Mouse (Mus musculus) CH12.LX (cell line): Measurements from ENCODE around the gene Mst1. TPM values are rescaled to one million over a fixed set of nuclear protein-coding genes. Genes with fewer than 3 reads are reported as not detected.

ENCODE experiments used
- DNase-seq: peaks from one replicate; pipeline ENCODE4 v3.0.0-alpha.2; 2013; ENCODE audit errors: extremely low read depth
- H3K27ac ChIP-seq: 2 replicates; pipeline ENCODE4 v1.5.1; 2012; ENCODE audit warnings: low read depth, mild to moderate bottlenecking, control low read depth, moderate library complexity; ENCODE audit not compliant: insufficient read depth
- H3K27me3 ChIP-seq: replicated peaks from 2 replicates; pipeline ENCODE3; 2012; ENCODE audit warnings: inconsistent platforms
- H3K36me3 ChIP-seq, 2 experiments: replicated peaks in 1 of 2; 2 replicates each; pipeline versions ENCODE3 to v1.6.1; 2012; ENCODE audit warnings: inconsistent platforms in 1 of 2, low read length in 1 of 2, mild to moderate bottlenecking in 1 of 2, mixed read lengths in 1 of 2, moderate library complexity in 1 of 2; ENCODE audit not compliant: control insufficient read depth in 1 of 2, insufficient read depth in 1 of 2
- H3K4me1 ChIP-seq, 2 experiments: 2 replicates each; pipeline ENCODE4 v1.6.1; 2012; ENCODE audit warnings: inconsistent platforms in 1 of 2, moderate library complexity in 1 of 2; ENCODE audit not compliant: insufficient read depth in 2 of 2, control insufficient read depth in 1 of 2
- H3K4me2 ChIP-seq: 2 replicates; pipeline ENCODE4 v1.6.1; 2012; ENCODE audit warnings: low read depth, mild to moderate bottlenecking, control low read depth; ENCODE audit not compliant: poor library complexity, insufficient read depth, severe bottlenecking
- H3K4me3 ChIP-seq, 3 experiments: fragments of 150-350 bp in 1 of 3; sonication (generic) in 1 of 3; replicated peaks in 1 of 3; 2 replicates each; pipeline versions ENCODE3 to v1.5.1; 2011 to 2012; ENCODE audit warnings: low read depth in 2 of 3, low read length in 2 of 3, mild to moderate bottlenecking in 2 of 3, moderate library complexity in 2 of 3, control low read depth in 1 of 3, improper control_type of control experiment in 1 of 3, inconsistent platforms in 1 of 3, mixed read lengths in 1 of 3; ENCODE audit not compliant: poor library complexity in 1 of 3
- H3K79me2 ChIP-seq: replicated peaks from 2 replicates; pipeline ENCODE4 v1.6.1; 2012; ENCODE audit warnings: mild to moderate bottlenecking, moderate library complexity; ENCODE audit not compliant: control insufficient read depth, poor library complexity, insufficient read depth, severe bottlenecking; ENCODE audit errors: extremely low read depth
- H3K9ac ChIP-seq: 2 replicates; pipeline ENCODE4 v1.6.1; 2012; ENCODE audit warnings: low read depth, mild to moderate bottlenecking, control low read depth, moderate library complexity; ENCODE audit not compliant: insufficient read depth
- H3K9me3 ChIP-seq: replicated peaks from 2 replicates; pipeline ENCODE3; 2012; ENCODE audit warnings: low read length, inconsistent platforms, mixed read lengths
- BHLHE40 ChIP-seq: IDR thresholded peaks from 2 replicates; pipeline ENCODE4 v1.6.1; 2011; ENCODE audit warnings: mild to moderate bottlenecking, low read depth, low read length, improper control_type of control experiment
- CHD1 ChIP-seq: IDR thresholded peaks from 2 replicates; pipeline ENCODE4 v1.6.1; 2012; ENCODE audit warnings: low read depth, low read length, improper control_type of control experiment, inconsistent platforms
- CTCF ChIP-seq, 2 experiments: IDR thresholded peaks in 1 of 2; conservative IDR thresholded peaks in 1 of 2; 2 replicates each; pipeline ENCODE4 v1.5.1; 2011 to 2012; ENCODE audit warnings: low read depth in 2 of 2, low read length in 2 of 2, improper control_type of control experiment in 1 of 2, inconsistent platforms in 1 of 2, mild to moderate bottlenecking in 1 of 2, moderate library complexity in 1 of 2
- ETS1 ChIP-seq: conservative IDR thresholded peaks from 2 replicates; pipeline ENCODE4 v1.6.1; 2012; ENCODE audit warnings: low read depth, mild to moderate bottlenecking, inconsistent platforms, low read length, improper control_type of control experiment, moderate library complexity
- HCFC1 ChIP-seq: IDR thresholded peaks from 2 replicates; pipeline ENCODE4 v1.6.1; 2012; ENCODE audit warnings: low read depth, mild to moderate bottlenecking, inconsistent platforms, low read length, improper control_type of control experiment
- JUND ChIP-seq: conservative IDR thresholded peaks from 2 replicates; pipeline ENCODE4 v1.6.1; 2011; ENCODE audit warnings: low read depth, low read length, improper control_type of control experiment
- MAX ChIP-seq: IDR thresholded peaks from 2 replicates; pipeline ENCODE4 v1.6.1; 2011; ENCODE audit warnings: low read length, improper control_type of control experiment
- MAZ ChIP-seq: IDR thresholded peaks from 2 replicates; pipeline ENCODE4 v1.6.1; 2012; ENCODE audit warnings: low read depth, mild to moderate bottlenecking, inconsistent platforms, low read length, improper control_type of control experiment, moderate library complexity
- MEF2A ChIP-seq: IDR thresholded peaks from 2 replicates; pipeline ENCODE4 v1.6.1; 2014; ENCODE audit warnings: low read depth, mild to moderate bottlenecking, inconsistent platforms, low read length, improper control_type of control experiment, borderline replicate concordance
- NELFE ChIP-seq: IDR thresholded peaks from 2 replicates; pipeline ENCODE4 v1.6.1; 2011; ENCODE audit warnings: low read depth, low read length, improper control_type of control experiment
- NRF1 ChIP-seq: IDR thresholded peaks from 2 replicates; pipeline ENCODE4 v1.6.1; 2014; ENCODE audit warnings: low read depth, mild to moderate bottlenecking, inconsistent platforms, low read length, improper control_type of control experiment, moderate library complexity
- PAX5 ChIP-seq: IDR thresholded peaks from 2 replicates; pipeline ENCODE4 v1.6.1; 2012; ENCODE audit warnings: low read length, inconsistent platforms, mixed read lengths
- RCOR1 ChIP-seq: conservative IDR thresholded peaks from 2 replicates; pipeline ENCODE4 v1.6.1; 2012; ENCODE audit warnings: low read depth, mild to moderate bottlenecking, inconsistent platforms, low read length, improper control_type of control experiment
- SIN3A ChIP-seq: IDR thresholded peaks from 2 replicates; pipeline ENCODE4 v1.6.1; 2012; ENCODE audit warnings: low read length, improper control_type of control experiment, inconsistent platforms
- SMC3 ChIP-seq: IDR thresholded peaks from 2 replicates; pipeline ENCODE4 v1.6.1; 2011; ENCODE audit warnings: low read depth, low read length, improper control_type of control experiment
- USF1 ChIP-seq: IDR thresholded peaks from 2 replicates; pipeline ENCODE4 v1.6.1; 2014; ENCODE audit warnings: low read depth, mild to moderate bottlenecking, inconsistent platforms, low read length, improper control_type of control experiment
- USF2 ChIP-seq: conservative IDR thresholded peaks from 2 replicates; pipeline ENCODE4 v1.6.1; 2011; ENCODE audit warnings: low read depth, low read length, improper control_type of control experiment
- ZKSCAN1 ChIP-seq: IDR thresholded peaks from 2 replicates; pipeline ENCODE4 v1.6.1; 2012; ENCODE audit warnings: low read depth, inconsistent platforms, low read length, improper control_type of control experiment, borderline replicate concordance
- ZNF384 ChIP-seq: IDR thresholded peaks from 2 replicates; pipeline ENCODE4 v1.6.1; 2012; ENCODE audit warnings: low read depth, low read length, improper control_type of control experiment, inconsistent platforms
- dilution Hi-C: fragments of 300-500 bp; cut with MboI; formaldehyde crosslinking; loops from 2 replicates; pipeline ENCODE4 v1.14.3; 2020; ENCODE audit warnings: low sequenced_read_pairs; ENCODE audit not compliant: extremely low pct_unique_long_range_greater_than_20kb, extremely low pct_ligation_motif_present
- in situ Hi-C: fragments of 300-500 bp; cut with MboI; formaldehyde crosslinking; loops from 3 replicates; pipeline ENCODE4 v1.14.3; 2019; ENCODE audit warnings: low sequenced_read_pairs, low pct_ligation_motif_present, low pct_unique_long_range_greater_than_20kb, mixed read lengths
- polyA plus RNA-seq: library from polyadenylated mRNA; unstranded; fragments of >175 nt; gene quantifications from 2 replicates; pipeline ENCODE4 v1.2.1, GENCODE M21; 2012; ENCODE audit warnings: low read depth; ENCODE audit not compliant: insufficient read length
- total RNA-seq, 2 experiments: library from RNA; depleted of rRNA; stranded (reverse); fragments of 300-350 nt in 1 of 2; fragments of >200 nt in 1 of 2; gene quantifications; 2 replicates each; pipeline ENCODE4 v1.2.3; 2012 to 2014

The Mst1 gene
- total and polyA plus RNA-seq, 3 experiments: 16.9 to 59.6 (median 21.4) TPM

GRCm38 (mm10) chr9:108132373-108132772 lies 52.1 kb downstream of the Mst1 start:
- H3K27me3 ChIP-seq: peaks cover 15% of the 10 kb centered on the region

GRCm38 (mm10) chr9:108133478-108133877 lies 53.2 kb downstream of the Mst1 start:
- dilution Hi-C loops: no loop called here
- H3K9ac ChIP-seq: no peak overlapping the region
- DNase-seq: no peak
- TF ChIP-seq NRF1 (no peak), JUND (no peak), MAX (no peak), SMC3 (no peak), ETS1 (no peak), RCOR1 (no peak), NELFE (no peak), MAZ (no peak), BHLHE40 (no peak), PAX5 (no peak), ZKSCAN1 (no peak), USF2 (no peak), MEF2A (no peak), SIN3A (no peak), USF1 (no peak), CHD1 (no peak)
- no peaks in the 10 kb centered on the region for H3K9me3 ChIP-seq
- no peak overlapping the region for H3K4me3 ChIP-seq
- no peaks in the 10 kb centered on the region for H3K79me2 ChIP-seq
- H3K27ac ChIP-seq: no peak overlapping the region
- H3K36me3 ChIP-seq: no peaks in the 10 kb centered on the region
- H3K4me1 ChIP-seq: peaks cover 2 to 6% of the 10 kb centered on the region in 2 experiments
- H3K4me2 ChIP-seq: no peak overlapping the region
- H3K27me3 ChIP-seq: peaks cover 24% of the 10 kb centered on the region
- in situ Hi-C loops: no loop called here

More at GRCm38 (mm10) chr9:108132373-108132772, 52.1 kb downstream of the Mst1 start:
- peak; percentile 57 for TF ChIP-seq ZNF384
- TF ChIP-seq JUND: no peak
- TF ChIP-seq HCFC1: no peak
- TF ChIP-seq CTCF (conservative IDR thresholded peaks at IDR 0.05 in 1 of 2, IDR thresholded peaks at IDR 0.05 in 1 of 2; ENCODE audit: low read depth in 2 of 2, low read length in 2 of 2): no peak
- Histone ChIP-seq H3K4me1 (peaks cover 7 to 17% of the 10 kb centered on the region in 2 experiments), H3K9ac (no peak overlapping the region), H3K4me2 (no peak overlapping the region), H3K79me2 (no peaks in the 10 kb centered on the region), H3K9me3 (no peaks in the 10 kb centered on the region), H3K4me3 (no peak overlapping the region), H3K36me3 (no peaks in the 10 kb centered on the region), H3K27ac (no peak overlapping the region)
- dilution Hi-C loops: no loop called here
- in situ Hi-C loops: no loop called here
- DNase-seq: no peak

Other genes starting within 250 kb of the Mst1 start
Only the 20 nearest of the 22 such genes appear.
- 39.1 and 42.3 TPM in 2 replicates for gene Rbm6, start 207.2 kb upstream of the Mst1 start, total RNA-seq (2012; rRNA removed)
- gene Rbm6, start 207.2 kb upstream of the Mst1 start, total RNA-seq (2014; rRNA removed): 43.3 and 48.9 TPM in 2 replicates
- gene Rbm6, start 207.2 kb upstream of the Mst1 start, polyA plus RNA-seq: 48.8 and 56.6 TPM in 2 replicates
- 13.6 and 14.1 TPM in 2 replicates for gene Mon1a, start 192.3 kb upstream of the Mst1 start, total RNA-seq (2012; rRNA removed)
- 14.5 and 19.5 TPM in 2 replicates for gene Mon1a, start 192.3 kb upstream of the Mst1 start, total RNA-seq (2014; rRNA removed)
- gene Mon1a, start 192.3 kb upstream of the Mst1 start, polyA plus RNA-seq: 11.7 and 15.3 TPM in 2 replicates
- not detected in 2 replicates for gene Mst1r, start 173.6 kb upstream of the Mst1 start, total RNA-seq (2012; rRNA removed)
- not detected in 2 replicates for gene Mst1r, start 173.6 kb upstream of the Mst1 start, total RNA-seq (2014; rRNA removed)
- gene Mst1r, start 173.6 kb upstream of the Mst1 start, polyA plus RNA-seq: not detected in 2 replicates
- not detected in 2 replicates for gene Actl11, start 152.0 kb upstream of the Mst1 start, total RNA-seq (2012; rRNA removed)
- gene Actl11, start 152.0 kb upstream of the Mst1 start, total RNA-seq (2014; rRNA removed): not detected in 2 replicates
- not detected in 2 replicates for gene Actl11, start 152.0 kb upstream of the Mst1 start, polyA plus RNA-seq
- gene Camkv, start 144.8 kb upstream of the Mst1 start, total RNA-seq (2012; rRNA removed): not detected in 2 replicates
- gene Camkv, start 144.8 kb upstream of the Mst1 start, total RNA-seq (2014; rRNA removed): not detected in 2 replicates
- not detected in 2 replicates for gene Camkv, start 144.8 kb upstream of the Mst1 start, polyA plus RNA-seq
- gene Traip, start 130.3 kb upstream of the Mst1 start, total RNA-seq (2012; rRNA removed): 21.6 and 27.0 TPM in 2 replicates
- gene Traip, start 130.3 kb upstream of the Mst1 start, total RNA-seq (2014; rRNA removed): 25.0 and 25.6 TPM in 2 replicates
- 33.0 and 51.4 TPM in 2 replicates for gene Traip, start 130.3 kb upstream of the Mst1 start, polyA plus RNA-seq
- gene Uba7, start 104.9 kb upstream of the Mst1 start, total RNA-seq (2012; rRNA removed): 21.3 and 21.7 TPM in 2 replicates
- gene Uba7, start 104.9 kb upstream of the Mst1 start, total RNA-seq (2014; rRNA removed): 25.2 and 26.0 TPM in 2 replicates
- gene Uba7, start 104.9 kb upstream of the Mst1 start, polyA plus RNA-seq: 25.5 and 27.8 TPM in 2 replicates
- not detected in 2 replicates for gene Gm20661, start 97.4 kb upstream of the Mst1 start, total RNA-seq (2012; rRNA removed)
- gene Gm20661, start 97.4 kb upstream of the Mst1 start, total RNA-seq (2014; rRNA removed): not detected in 2 replicates
- 0.29 and 0.41 TPM in 2 replicates for gene Gm20661, start 97.4 kb upstream of the Mst1 start, polyA plus RNA-seq
- 25.8 and 28.0 TPM in 2 replicates for gene Inka1, start 94.6 kb upstream of the Mst1 start, total RNA-seq (2012; rRNA removed)
- 18.9 and 25.2 TPM in 2 replicates for gene Inka1, start 94.6 kb upstream of the Mst1 start, total RNA-seq (2014; rRNA removed)
- gene Inka1, start 94.6 kb upstream of the Mst1 start, polyA plus RNA-seq: 23.5 and 30.2 TPM in 2 replicates
- gene Cdhr4, start 87.9 kb upstream of the Mst1 start, total RNA-seq (2012; rRNA removed): not detected in 2 replicates
- gene Cdhr4, start 87.9 kb upstream of the Mst1 start, total RNA-seq (2014; rRNA removed): 0.35 and 0.82 TPM in 2 replicates
- gene Cdhr4, start 87.9 kb upstream of the Mst1 start, polyA plus RNA-seq: 0.79 and 2.0 TPM in 2 replicates
- gene Gm20662, start 84.1 kb upstream of the Mst1 start, total RNA-seq (2012; rRNA removed): not detected in 2 replicates
- gene Gm20662, start 84.1 kb upstream of the Mst1 start, total RNA-seq (2014; rRNA removed): 1.2 TPM in 1 of 2 replicates, not detected in the other
- 0.31 TPM in 1 of 2 replicates, not detected in the other for gene Gm20662, start 84.1 kb upstream of the Mst1 start, polyA plus RNA-seq
- gene Ip6k1, start 77.9 kb upstream of the Mst1 start, total RNA-seq (2012; rRNA removed): 34.7 and 40.7 TPM in 2 replicates
- 23.3 and 27.1 TPM in 2 replicates for gene Ip6k1, start 77.9 kb upstream of the Mst1 start, total RNA-seq (2014; rRNA removed)
- gene Ip6k1, start 77.9 kb upstream of the Mst1 start, polyA plus RNA-seq: 25.6 and 26.0 TPM in 2 replicates
- 20.9 and 33.4 TPM in 2 replicates for gene Gmppb, start 31.2 kb upstream of the Mst1 start, total RNA-seq (2012; rRNA removed)
- gene Gmppb, start 31.2 kb upstream of the Mst1 start, total RNA-seq (2014; rRNA removed): 17.9 and 18.4 TPM in 2 replicates
- 19.2 and 21.8 TPM in 2 replicates for gene Gmppb, start 31.2 kb upstream of the Mst1 start, polyA plus RNA-seq
- 2.0 and 3.1 TPM in 2 replicates for gene Amigo3, start 27.3 kb upstream of the Mst1 start, total RNA-seq (2012; rRNA removed)
- 1.7 and 2.2 TPM in 2 replicates for gene Amigo3, start 27.3 kb upstream of the Mst1 start, total RNA-seq (2014; rRNA removed)
- 3.3 and 4.4 TPM in 2 replicates for gene Amigo3, start 27.3 kb upstream of the Mst1 start, polyA plus RNA-seq
- gene Rnf123, start 2.9 kb downstream of the Mst1 start, total RNA-seq (2012; rRNA removed): 28.8 and 32.3 TPM in 2 replicates
- 6.6 and 10.0 TPM in 2 replicates for gene Rnf123, start 2.9 kb downstream of the Mst1 start, total RNA-seq (2014; rRNA removed)
- 40.4 and 50.0 TPM in 2 replicates for gene Rnf123, start 2.9 kb downstream of the Mst1 start, polyA plus RNA-seq
- gene Apeh, start 14.2 kb downstream of the Mst1 start, total RNA-seq (2012; rRNA removed): 69.5 and 75.6 TPM in 2 replicates
- gene Apeh, start 14.2 kb downstream of the Mst1 start, total RNA-seq (2014; rRNA removed): 28.8 and 36.2 TPM in 2 replicates
- gene Apeh, start 14.2 kb downstream of the Mst1 start, polyA plus RNA-seq: 53.2 and 66.6 TPM in 2 replicates
- gene Bsn, start 109.9 kb downstream of the Mst1 start, total RNA-seq (2012; rRNA removed): 3.6 and 5.6 TPM in 2 replicates
- gene Bsn, start 109.9 kb downstream of the Mst1 start, total RNA-seq (2014; rRNA removed): 4.0 and 4.4 TPM in 2 replicates
- 6.6 and 7.8 TPM in 2 replicates for gene Bsn, start 109.9 kb downstream of the Mst1 start, polyA plus RNA-seq
- gene Dag1, start 183.5 kb downstream of the Mst1 start, total RNA-seq (2012; rRNA removed): 3.7 and 3.9 TPM in 2 replicates
- gene Dag1, start 183.5 kb downstream of the Mst1 start, total RNA-seq (2014; rRNA removed): 1.4 and 1.7 TPM in 2 replicates
- 4.3 and 5.7 TPM in 2 replicates for gene Dag1, start 183.5 kb downstream of the Mst1 start, polyA plus RNA-seq
- gene Nicn1, start 210.0 kb downstream of the Mst1 start, total RNA-seq (2012; rRNA removed): 9.3 and 12.9 TPM in 2 replicates
- gene Nicn1, start 210.0 kb downstream of the Mst1 start, total RNA-seq (2014; rRNA removed): 7.4 and 8.5 TPM in 2 replicates
- gene Nicn1, start 210.0 kb downstream of the Mst1 start, polyA plus RNA-seq: 9.5 and 9.7 TPM in 2 replicates
- gene Amt, start 216.4 kb downstream of the Mst1 start, total RNA-seq (2012; rRNA removed): 2.2 and 2.7 TPM in 2 replicates
- 1.1 and 1.3 TPM in 2 replicates for gene Amt, start 216.4 kb downstream of the Mst1 start, total RNA-seq (2014; rRNA removed)
- gene Amt, start 216.4 kb downstream of the Mst1 start, polyA plus RNA-seq: 1.5 and 2.1 TPM in 2 replicates